Mouse (Mus musculus): ENCODE data around the gene Zbtb26. TPM values are rescaled to one million over a fixed set of nuclear protein-coding genes. Genes with fewer than 3 reads are reported as not detected.

Zbtb26 gene
- polyA plus RNA-seq, 1 experiment from 2014 or later = 1.7 TPM

- Histone ChIP-seq H3K36me3 (peaks cover 27% of the 10 kb centered on the region), H3K27me3 (no peaks in the 10 kb centered on the region), H3K9ac (peak overlapping the region; percentile 84), H3K9me3 (replicated peaks) (no peaks in the 10 kb centered on the region), H3K4me2 (peak overlapping the region; percentile 77), H3K4me3 (replicated peaks) (peak overlapping the region; percentile 80), H3K4me1 (replicated peaks) (peaks cover 27% of the 10 kb centered on the region), H3K27ac (peak overlapping the region; percentile 97)
- DNase-seq (no peak), ATAC-seq (ENCODE audit: low read depth) (no peak)
- WGBS (ENCODE audit: insufficient replicate concordance) = 28% methylated on average over 7 of the region's 7 CpGs
Observed at GRCm38 (mm10) chr2:37431609-37432008, 11.3 kb downstream of the Zbtb26 start.

GRCm38 (mm10) chr2:37430593-37431464, 12.1 kb downstream of the Zbtb26 start:
- peak; percentile 96 for ATAC-seq (ENCODE audit: low read depth)
- H3K27ac ChIP-seq = peak overlapping the region; percentile 97
- peaks cover 19% of the 10 kb centered on the region for H3K36me3 ChIP-seq
- peak overlapping the region; percentile 77 for H3K4me2 ChIP-seq
- peak; percentile 77 for DNase-seq
- H3K4me1 ChIP-seq (replicated peaks) = peaks cover 27% of the 10 kb centered on the region
- no peaks in the 10 kb centered on the region for H3K9me3 ChIP-seq (replicated peaks)
- no peaks in the 10 kb centered on the region for H3K27me3 ChIP-seq
- H3K4me3 ChIP-seq (replicated peaks) = peak overlapping the region; percentile 80
- peak overlapping the region; percentile 84 for H3K9ac ChIP-seq
- WGBS (ENCODE audit: insufficient replicate concordance) = under 1% methylated on average over 38 of the region's 38 CpGs

GRCm38 (mm10) chr2:37423671-37424070, 19.3 kb downstream of the Zbtb26 start:
- Histone ChIP-seq H3K4me1 (replicated peaks) (peaks cover 32% of the 10 kb centered on the region), H3K4me3 (replicated peaks) (no peak overlapping the region), H3K9me3 (replicated peaks) (no peaks in the 10 kb centered on the region), H3K4me2 (peak overlapping the region; percentile 24), H3K9ac (no peak overlapping the region), H3K36me3 (peaks cover 9% of the 10 kb centered on the region), H3K27ac (no peak overlapping the region), H3K27me3 (no peaks in the 10 kb centered on the region)
- WGBS (ENCODE audit: insufficient replicate concordance) = 39% methylated on average over 3 of the region's 3 CpGs
- no peak for DNase-seq
- no peak for ATAC-seq (ENCODE audit: low read depth)

- WGBS (ENCODE audit: insufficient replicate concordance) = under 1% methylated on average over 72 of the region's 75 CpGs
- Histone ChIP-seq H3K36me3 (peaks cover 3% of the 10 kb centered on the region), H3K4me2 (peak within 1 kb of the TSS; percentile 89), H3K27me3 (no peaks in the 10 kb centered on the region), H3K9me3 (replicated peaks) (no peaks in the 10 kb centered on the region), H3K9ac (peak within 1 kb of the TSS; percentile 96), H3K4me3 (replicated peaks) (peak within 1 kb of the TSS; percentile 92), H3K4me1 (replicated peaks) (peaks cover 30% of the 10 kb centered on the region), H3K27ac (peak within 1 kb of the TSS; percentile 95)
- ATAC-seq (ENCODE audit: low read depth) (peak; percentile 94), DNase-seq (peak; percentile 94)
Observed at GRCm38 (mm10) chr2:37422306-37423304, 20.3 kb downstream of the Zbtb26 start, which contains the start of gene Rc3h2. Rc3h2 (minus strand) TSS chr2:37422903.

- Histone ChIP-seq H3K4me2 (peak overlapping the region; percentile 89), H3K36me3 (peaks cover 3% of the 10 kb centered on the region; the same call in 1 of the 2 replicates), H3K9me3 (replicated peaks) (no peaks in the 10 kb centered on the region), H3K27me3 (no peaks in the 10 kb centered on the region), H3K4me1 (replicated peaks) (peaks cover 30% of the 10 kb centered on the region), H3K4me3 (replicated peaks) (peak overlapping the region; percentile 92), H3K9ac (peak overlapping the region; percentile 96), H3K27ac (peak overlapping the region; percentile 95)
- ATAC-seq (ENCODE audit: low read depth) = no peak
- no peak for DNase-seq
- 10% methylated on average over 3 of the region's 3 CpGs for WGBS (ENCODE audit: insufficient replicate concordance)
Observed at GRCm38 (mm10) chr2:37421903-37422302, 21.0 kb downstream of the Zbtb26 start.

GRCm38 (mm10) chr2:37395539-37395938, 47.4 kb downstream of the Zbtb26 start:
- H3K4me3 ChIP-seq (replicated peaks) = no peak overlapping the region
- no peak for ATAC-seq (ENCODE audit: low read depth)
- H3K27me3 ChIP-seq = no peaks in the 10 kb centered on the region
- no peak for DNase-seq
- no peaks in the 10 kb centered on the region for H3K9me3 ChIP-seq (replicated peaks)
- H3K4me1 ChIP-seq (replicated peaks) = no peaks in the 10 kb centered on the region
- H3K27ac ChIP-seq = no peak overlapping the region
- H3K4me2 ChIP-seq = no peak overlapping the region
- H3K9ac ChIP-seq = no peak overlapping the region
- WGBS (ENCODE audit: insufficient replicate concordance) = 66% methylated on average over 1 of the region's 1 CpGs
- peaks cover 35% of the 10 kb centered on the region for H3K36me3 ChIP-seq

GRCm38 (mm10) chr2:37382921-37383320, 60.0 kb downstream of the Zbtb26 start:
- Histone ChIP-seq H3K9me3 (replicated peaks) (no peaks in the 10 kb centered on the region), H3K4me1 (replicated peaks) (no peaks in the 10 kb centered on the region), H3K4me2 (no peak overlapping the region), H3K4me3 (replicated peaks) (no peak overlapping the region), H3K27me3 (no peaks in the 10 kb centered on the region), H3K36me3 (peaks cover 42% of the 10 kb centered on the region), H3K27ac (no peak overlapping the region), H3K9ac (no peak overlapping the region)
- ATAC-seq (ENCODE audit: low read depth) (no peak), DNase-seq (no peak)
- 88% methylated on average over 9 of the region's 9 CpGs for WGBS (ENCODE audit: insufficient replicate concordance)

Other genes starting within 250 kb of the Zbtb26 start
- not detected in 2 replicates for gene Olfr366, start 231.6 kb downstream of the Zbtb26 start, polyA plus RNA-seq (2015; fragmentation: Nextera tagmentation; extraction: Ambion mirVana)
- not detected in 2 replicates for gene Olfr368, start 116.6 kb downstream of the Zbtb26 start, polyA plus RNA-seq (2015; fragmentation: Nextera tagmentation; extraction: Ambion mirVana)
- gene Pdcl, start 83.8 kb downstream of the Zbtb26 start, polyA plus RNA-seq (2015; fragmentation: Nextera tagmentation; extraction: Ambion mirVana) = 13.0 and 18.1 TPM in 2 replicates
- 3.7 and 4.0 TPM in 2 replicates for gene Rc3h2, start 20.2 kb downstream of the Zbtb26 start, polyA plus RNA-seq (2015; fragmentation: Nextera tagmentation; extraction: Ambion mirVana)
- 2.4 and 3.6 TPM in 2 replicates for gene Zbtb6, start within 50 bp of the Zbtb26 start, polyA plus RNA-seq (2015; fragmentation: Nextera tagmentation; extraction: Ambion mirVana)
- gene Rabgap1, start 144 bp upstream of the Zbtb26 start, polyA plus RNA-seq (2015; fragmentation: Nextera tagmentation; extraction: Ambion mirVana) = 7.4 and 8.8 TPM in 2 replicates
- 0.08 and 0.13 TPM in 2 replicates for gene Gpr21, start 73.2 kb upstream of the Zbtb26 start, polyA plus RNA-seq (2015; fragmentation: Nextera tagmentation; extraction: Ambion mirVana)

All from liver, embryonic 13.5 days (tissue).